Mouse (Mus musculus): ENCODE data around the gene Rsph6a. TPM values are rescaled to one million over a fixed set of nuclear protein-coding genes. Genes with fewer than 3 reads are reported as not detected.

The Rsph6a gene
- polyA plus RNA-seq, 1 experiment = 0.10 TPM

- Histone ChIP-seq H3K27me3 (ENCODE audit: control insufficient read depth, insufficient read depth, low read length) (peaks cover 1% of the 10 kb centered on the region; the same call in 1 of the 2 replicates), H3K4me1 (ENCODE audit: control insufficient read depth, insufficient read depth, low read length) (no peaks in the 10 kb centered on the region), H3K4me3 (replicated peaks; ENCODE audit: insufficient read depth, low read depth, low read length) (no peak overlapping the region), H3K27ac (ENCODE audit: insufficient read depth, low read length) (no peak overlapping the region)
- TF ChIP-seq CTCF (IDR thresholded peaks at IDR 0.05; ENCODE audit: borderline replicate concordance, insufficient read depth, low read depth, low read length) (no peak), POLR2A (IDR thresholded peaks at IDR 0.05; ENCODE audit: borderline replicate concordance, insufficient read depth, low read length) (no peak)
- no peak for DNase-seq
- 41% methylated on average over 2 of the region's 2 CpGs for WGBS
These were observed 42.7 kb downstream of the Rsph6a start for GRCm38 (mm10) chr7:19097217-19097616.

GRCm38 (mm10) chr7:19097863-19098262 lies 43.4 kb downstream of the Rsph6a start:
- DNase-seq = no peak
- peaks cover 1% of the 10 kb centered on the region; the same call in 1 of the 2 replicates for H3K27me3 ChIP-seq (ENCODE audit: control insufficient read depth, insufficient read depth, low read length)
- no peaks in the 10 kb centered on the region for H3K4me1 ChIP-seq (ENCODE audit: control insufficient read depth, insufficient read depth, low read length)
- TF ChIP-seq POLR2A (IDR thresholded peaks at IDR 0.05; ENCODE audit: borderline replicate concordance, insufficient read depth, low read length) = no peak
- TF ChIP-seq CTCF (IDR thresholded peaks at IDR 0.05; ENCODE audit: borderline replicate concordance, insufficient read depth, low read depth, low read length) = no peak
- H3K4me3 ChIP-seq (replicated peaks; ENCODE audit: insufficient read depth, low read depth, low read length) = no peak overlapping the region
- H3K27ac ChIP-seq (ENCODE audit: insufficient read depth, low read length) = no peak overlapping the region

GRCm38 (mm10) chr7:19098811-19099210 lies 44.3 kb downstream of the Rsph6a start:
- Histone ChIP-seq H3K4me3 (replicated peaks; ENCODE audit: insufficient read depth, low read depth, low read length) (no peak overlapping the region), H3K4me1 (ENCODE audit: control insufficient read depth, insufficient read depth, low read length) (no peaks in the 10 kb centered on the region), H3K27ac (ENCODE audit: insufficient read depth, low read length) (no peak overlapping the region), H3K27me3 (ENCODE audit: control insufficient read depth, insufficient read depth, low read length) (peaks cover 1% of the 10 kb centered on the region; the same call in 1 of the 2 replicates)
- no peak for DNase-seq
- WGBS = 72% methylated on average over 7 of the region's 7 CpGs
- TF ChIP-seq POLR2A (IDR thresholded peaks at IDR 0.05; ENCODE audit: borderline replicate concordance, insufficient read depth, low read length) (no peak), CTCF (IDR thresholded peaks at IDR 0.05; ENCODE audit: borderline replicate concordance, insufficient read depth, low read depth, low read length) (no peak)

GRCm38 (mm10) chr7:19100290-19100689 lies 45.8 kb downstream of the Rsph6a start:
- H3K27me3 ChIP-seq (ENCODE audit: control insufficient read depth, insufficient read depth, low read length) = no peaks in the 10 kb centered on the region; the same call in 1 of the 2 replicates
- H3K27ac ChIP-seq (ENCODE audit: insufficient read depth, low read length) = no peak overlapping the region
- H3K4me1 ChIP-seq (ENCODE audit: control insufficient read depth, insufficient read depth, low read length) = no peaks in the 10 kb centered on the region
- no peak overlapping the region for H3K4me3 ChIP-seq (replicated peaks; ENCODE audit: insufficient read depth, low read depth, low read length)
- no peak for DNase-seq
- TF ChIP-seq POLR2A (IDR thresholded peaks at IDR 0.05; ENCODE audit: borderline replicate concordance, insufficient read depth, low read length) (no peak), CTCF (IDR thresholded peaks at IDR 0.05; ENCODE audit: borderline replicate concordance, insufficient read depth, low read depth, low read length) (no peak)
- WGBS = 54% methylated on average over 1 of the region's 1 CpGs

GRCm38 (mm10) chr7:19103741-19104140 lies 49.3 kb downstream of the Rsph6a start:
- Histone ChIP-seq H3K4me3 (replicated peaks; ENCODE audit: insufficient read depth, low read depth, low read length) (no peak overlapping the region), H3K27ac (ENCODE audit: insufficient read depth, low read length) (no peak overlapping the region), H3K4me1 (ENCODE audit: control insufficient read depth, insufficient read depth, low read length) (no peaks in the 10 kb centered on the region), H3K27me3 (ENCODE audit: control insufficient read depth, insufficient read depth, low read length) (no peaks in the 10 kb centered on the region)
- DNase-seq = no peak
- TF ChIP-seq CTCF (IDR thresholded peaks at IDR 0.05; ENCODE audit: borderline replicate concordance, insufficient read depth, low read depth, low read length) (no peak), POLR2A (IDR thresholded peaks at IDR 0.05; ENCODE audit: borderline replicate concordance, insufficient read depth, low read length) (no peak)

GRCm38 (mm10) chr7:19104486-19104885 lies 50.0 kb downstream of the Rsph6a start:
- Histone ChIP-seq H3K4me3 (replicated peaks; ENCODE audit: insufficient read depth, low read depth, low read length) (no peak overlapping the region), H3K27ac (ENCODE audit: insufficient read depth, low read length) (no peak overlapping the region), H3K4me1 (ENCODE audit: control insufficient read depth, insufficient read depth, low read length) (no peaks in the 10 kb centered on the region), H3K27me3 (ENCODE audit: control insufficient read depth, insufficient read depth, low read length) (no peaks in the 10 kb centered on the region)
- WGBS = 73% methylated on average over 2 of the region's 2 CpGs
- DNase-seq = no peak
- TF ChIP-seq POLR2A (IDR thresholded peaks at IDR 0.05; ENCODE audit: borderline replicate concordance, insufficient read depth, low read length) (no peak), CTCF (IDR thresholded peaks at IDR 0.05; ENCODE audit: borderline replicate concordance, insufficient read depth, low read depth, low read length) (no peak)

GRCm38 (mm10) chr7:19107436-19107835 lies 52.9 kb downstream of the Rsph6a start:
- Histone ChIP-seq H3K4me1 (ENCODE audit: control insufficient read depth, insufficient read depth, low read length) (no peaks in the 10 kb centered on the region), H3K27ac (ENCODE audit: insufficient read depth, low read length) (no peak overlapping the region), H3K4me3 (replicated peaks; ENCODE audit: insufficient read depth, low read depth, low read length) (no peak overlapping the region), H3K27me3 (ENCODE audit: control insufficient read depth, insufficient read depth, low read length) (no peaks in the 10 kb centered on the region)
- TF ChIP-seq CTCF (IDR thresholded peaks at IDR 0.05; ENCODE audit: borderline replicate concordance, insufficient read depth, low read depth, low read length) (no peak), POLR2A (IDR thresholded peaks at IDR 0.05; ENCODE audit: borderline replicate concordance, insufficient read depth, low read length) (no peak)
- no peak for DNase-seq
- 61% methylated on average over 3 of the region's 3 CpGs for WGBS

- no peak for DNase-seq
- Histone ChIP-seq H3K27ac (ENCODE audit: insufficient read depth, low read length) (no peak overlapping the region), H3K27me3 (ENCODE audit: control insufficient read depth, insufficient read depth, low read length) (no peaks in the 10 kb centered on the region), H3K4me3 (replicated peaks; ENCODE audit: insufficient read depth, low read depth, low read length) (no peak overlapping the region), H3K4me1 (ENCODE audit: control insufficient read depth, insufficient read depth, low read length) (no peaks in the 10 kb centered on the region)
- TF ChIP-seq POLR2A (IDR thresholded peaks at IDR 0.05; ENCODE audit: borderline replicate concordance, insufficient read depth, low read length) (no peak), CTCF (IDR thresholded peaks at IDR 0.05; ENCODE audit: borderline replicate concordance, insufficient read depth, low read depth, low read length) (no peak)
- 94% methylated on average over 1 of the region's 1 CpGs for WGBS
These were observed 55.1 kb downstream of the Rsph6a start for GRCm38 (mm10) chr7:19109565-19109964.
